Mouse (Mus musculus) frontal cortex, adult (tissue): Measurements from ENCODE around the gene Olfr119.
"Not testable (repeated sequence)": the region's sequence is repeated elsewhere in the genome, so short reads cannot be mapped to it uniquely, and the experiment has no call there.

Source experiments
- ATAC-seq: cut with Nextera tagmentation; 2 replicates; pipeline ENCODE4 v1.9.2; 2017; ENCODE audit warnings: mild to moderate bottlenecking, moderate library complexity, mixed read lengths; ENCODE audit not compliant: low TSS enrichment

Olfr119 gene

DNA sequence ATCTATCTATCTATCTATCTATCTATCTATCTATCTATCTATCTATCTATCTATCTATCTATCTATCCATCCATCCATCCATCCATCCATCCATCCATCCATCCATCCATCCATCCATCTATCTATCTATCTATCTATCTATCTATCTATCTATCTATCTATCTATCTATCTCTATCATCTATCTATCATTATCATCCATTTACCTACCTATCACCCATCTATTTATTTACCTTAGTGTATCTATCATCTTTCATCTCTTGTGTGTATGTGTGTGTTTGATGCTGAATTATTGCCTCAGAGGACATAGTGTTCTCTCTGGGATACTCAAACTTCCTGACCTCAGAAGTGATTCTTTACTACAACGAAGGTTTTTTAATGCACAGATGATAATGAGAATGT is at the start of gene Olfr119:
Gene Olfr119, plus strand, starts transcription at position 301 of the 400 bp plus-strand sequence.
- not testable (repeated sequence) for ATAC-seq

GRCm38 (mm10) chr17:37663682-37664081 is 32.7 kb upstream of the Olfr119 start, which contains the start of gene Olfr117:
TSS of gene Olfr117 (minus strand) at chr17:37663782.
- no peak for ATAC-seq

DNA sequence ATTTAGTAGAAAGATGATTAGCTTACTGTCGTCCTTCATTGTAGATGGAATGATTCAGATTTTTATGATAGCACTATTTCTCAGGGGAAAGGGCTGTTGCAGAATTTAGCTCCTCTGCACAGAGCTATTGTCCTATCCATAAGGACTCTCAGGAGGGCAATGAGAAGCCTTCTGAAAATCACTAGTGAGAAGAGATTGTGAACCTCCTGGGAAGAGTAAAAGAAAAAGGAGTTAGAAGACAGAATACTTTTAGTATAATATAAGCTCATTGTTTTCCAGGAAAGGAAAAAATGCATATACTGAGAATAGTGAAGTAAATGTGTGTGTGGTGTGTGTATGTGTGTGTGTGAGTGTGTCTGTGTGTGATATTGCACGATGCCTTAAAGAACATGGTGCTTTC is 29.7 kb upstream of the Olfr119 start, which contains the start of gene Olfr118:
Gene Olfr118, plus strand, starts transcription at position 301 of the 400 bp plus-strand sequence.
- no peak for ATAC-seq

- no peak for ATAC-seq
Measured at GRCm38 (mm10) chr17:37721508-37721907, 25.1 kb downstream of the Olfr119 start, which contains the start of gene Olfr120. TSS of gene Olfr120 (plus strand) at chr17:37721808.

DNA sequence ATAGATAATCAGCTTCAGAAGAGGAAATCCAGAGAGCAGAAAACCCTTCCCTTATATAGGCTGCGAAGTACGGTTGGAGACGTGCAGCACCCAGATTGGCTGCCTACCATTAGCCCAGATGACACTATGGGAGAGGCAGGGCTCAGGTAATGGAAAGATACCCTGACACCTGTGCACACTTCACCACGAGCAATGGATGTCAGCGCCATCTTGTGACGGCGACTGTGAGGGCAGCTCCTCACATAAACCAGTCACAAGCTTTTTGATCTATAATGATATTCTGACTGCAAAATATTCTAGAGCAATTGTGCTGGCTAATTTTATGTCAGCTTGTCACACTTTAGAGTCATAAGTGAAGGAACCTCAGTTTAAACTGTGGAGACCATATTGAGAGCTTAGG is 41.7 kb downstream of the Olfr119 start:
- no peak for ATAC-seq
